Mouse (Mus musculus): ENCODE measurements at regions not wholly inside any gene's neighbourhood (a gene's known extent, or its start where the extent isn't known, plus 50 kb on each side); places are given as distances from the start of the nearest gene placed in this dataset.

- DNase-seq (ENCODE audit: low spot score): no peak
Observed at GRCm38 (mm10) chr17:84129204-84129603, 58.5 kb downstream of the Zfp36l2 start.

GRCm38 (mm10) chr17:84128262-84128661, 59.5 kb downstream of the Zfp36l2 start:
- DNase-seq (ENCODE audit: low spot score): no peak

- no peak for DNase-seq (ENCODE audit: low spot score)
Observed at GRCm38 (mm10) chr17:84126168-84126567, 61.6 kb downstream of the Zfp36l2 start.

- no peak for DNase-seq (ENCODE audit: low spot score)
Observed at GRCm38 (mm10) chr17:84123161-84123560, 64.6 kb downstream of the Zfp36l2 start.

GRCm38 (mm10) chr17:84122486-84123131, 65.1 kb downstream of the Zfp36l2 start:
- DNase-seq (ENCODE audit: low spot score): no peak

DNA sequence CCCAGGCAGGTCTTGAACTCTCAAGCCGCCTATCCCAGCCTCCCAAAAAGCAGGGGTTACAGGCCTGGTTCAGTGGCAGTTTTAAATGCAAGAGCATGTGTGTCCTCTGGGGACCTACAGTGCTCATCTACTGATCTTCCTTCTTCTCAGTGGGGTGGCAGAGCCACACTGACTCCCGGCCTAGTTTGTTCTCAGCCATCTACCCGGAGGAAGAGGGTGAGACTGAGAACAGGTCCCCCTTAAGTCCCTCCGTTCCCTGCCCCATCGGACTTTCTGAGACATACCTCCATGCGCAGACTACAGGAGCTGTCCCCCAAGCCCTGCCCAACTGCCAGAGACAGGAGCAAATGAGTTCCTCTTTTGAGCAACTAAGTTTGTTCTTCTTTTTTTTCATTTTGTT, 66.5 kb downstream of the Zfp36l2 start:
- DNase-seq (ENCODE audit: low spot score): no peak

- DNase-seq (ENCODE audit: low spot score): no peak
Observed at GRCm38 (mm10) chr17:84119221-84120017, 68.3 kb downstream of the Zfp36l2 start.

GRCm38 (mm10) chr17:84118781-84119180, 69.0 kb downstream of the Zfp36l2 start:
- peak; percentile 50 for DNase-seq (ENCODE audit: low spot score)

- no peak for DNase-seq (ENCODE audit: low spot score)
Observed at GRCm38 (mm10) chr17:84118271-84118670, 69.5 kb downstream of the Zfp36l2 start.

- DNase-seq (ENCODE audit: low spot score): no peak
Observed at GRCm38 (mm10) chr17:84117756-84118155, 70.0 kb downstream of the Zfp36l2 start.

DNA sequence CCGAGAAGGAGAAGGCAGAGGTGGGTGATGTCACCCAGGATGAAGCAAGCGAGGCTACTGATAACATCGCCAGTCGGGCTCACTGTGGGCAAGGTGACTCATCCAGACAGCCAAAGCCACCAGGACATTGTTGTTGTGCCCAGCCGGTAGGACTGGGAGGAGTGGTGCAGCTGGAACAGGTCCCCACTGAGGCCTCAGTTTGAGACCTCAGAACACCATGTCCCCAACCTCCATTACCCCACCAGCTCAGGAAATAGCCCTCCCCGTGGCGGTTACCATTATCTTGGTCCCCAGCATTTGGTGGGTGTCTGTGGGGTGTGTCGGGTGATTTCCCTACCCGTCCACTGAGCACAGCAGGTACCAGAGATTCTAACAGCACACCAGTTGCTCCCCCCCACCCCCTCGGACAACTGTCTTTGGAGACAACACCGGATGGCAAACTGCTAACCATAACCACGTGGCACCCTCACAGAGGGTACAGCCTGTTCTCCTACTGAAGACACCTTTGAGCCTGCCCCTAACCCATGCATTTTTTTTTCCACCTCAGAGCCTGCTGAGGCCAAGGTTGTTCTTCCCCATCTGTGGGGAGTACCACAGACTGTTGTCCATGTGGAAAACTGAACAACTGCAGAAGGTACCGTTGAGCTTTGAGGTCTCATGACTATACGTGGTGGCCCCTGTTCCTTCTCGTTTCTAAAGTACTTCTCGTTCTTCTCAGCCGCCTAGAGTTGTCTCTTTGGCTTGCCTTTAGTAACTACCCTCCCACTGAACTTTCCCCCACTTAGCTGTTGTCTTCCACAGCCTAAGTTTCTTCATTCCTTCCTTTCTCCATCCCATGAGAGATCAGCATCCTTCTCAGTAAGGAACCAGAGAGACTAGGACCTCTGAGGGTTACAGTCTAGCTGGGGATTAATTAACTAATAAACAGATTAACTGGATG, 71.1 kb downstream of the Zfp36l2 start:
- DNase-seq (ENCODE audit: low spot score): peak; percentile 94

GRCm38 (mm10) chr17:84115957-84116339, 71.8 kb downstream of the Zfp36l2 start:
- peak; percentile 80 for DNase-seq (ENCODE audit: low spot score)

DNA sequence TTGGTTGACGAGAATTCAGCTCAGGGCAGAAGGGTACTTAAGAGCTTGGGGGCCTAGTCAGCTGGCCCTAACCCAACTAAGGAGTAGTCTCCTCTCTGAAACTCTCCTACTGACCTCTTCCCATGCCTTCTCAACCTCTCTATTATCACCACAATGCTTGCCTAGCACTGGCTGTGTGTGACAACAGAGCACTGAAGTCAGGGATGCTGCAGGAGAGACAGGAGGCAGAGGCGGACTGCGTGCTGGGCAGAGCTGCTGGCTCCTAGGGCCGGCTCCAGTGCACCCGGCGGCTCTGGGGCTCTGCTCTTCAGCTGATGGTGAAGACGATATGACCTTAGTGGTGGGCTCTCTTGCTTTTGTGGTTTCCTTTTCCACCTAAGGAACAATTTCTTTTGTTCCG, 72.6 kb downstream of the Zfp36l2 start:
- no peak for DNase-seq (ENCODE audit: low spot score)

- no peak for DNase-seq (ENCODE audit: low spot score)
Observed at GRCm38 (mm10) chr17:84114279-84114994, 73.3 kb downstream of the Zfp36l2 start.

DNA sequence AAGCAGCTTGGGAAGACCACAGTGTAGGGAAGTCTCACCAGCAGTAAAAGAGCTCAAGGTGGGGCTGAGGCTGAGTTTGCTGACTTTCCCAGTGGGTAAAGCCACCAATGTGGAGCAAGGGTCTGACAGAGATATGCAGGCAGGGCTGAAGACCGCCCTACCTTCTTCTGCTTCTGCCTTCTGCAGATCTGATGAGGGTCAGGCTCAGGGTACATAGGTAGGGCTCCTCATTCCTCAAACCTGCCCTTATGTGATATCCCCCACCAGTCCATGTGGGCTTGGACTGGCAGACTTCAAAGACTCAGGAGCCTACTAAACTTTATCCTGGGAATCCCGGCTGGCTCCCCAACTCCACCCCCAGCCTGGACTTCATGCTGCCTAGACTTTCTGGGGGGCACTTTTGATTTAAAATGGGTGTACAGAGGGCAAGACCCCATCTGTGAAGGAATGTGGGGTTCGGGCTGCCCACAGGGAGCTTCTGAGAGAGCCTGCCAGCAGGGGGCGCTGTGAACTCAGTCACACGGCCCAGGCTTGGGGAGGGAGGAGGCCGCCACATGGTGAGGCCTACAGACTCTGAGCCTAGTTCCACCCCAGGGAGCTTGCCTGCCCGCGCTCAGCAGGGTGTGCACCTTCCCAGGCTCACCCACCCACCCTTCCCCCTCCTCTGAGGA, 74.0 kb downstream of the Zfp36l2 start:
- peak; percentile 49 for DNase-seq (ENCODE audit: low spot score)

DNA sequence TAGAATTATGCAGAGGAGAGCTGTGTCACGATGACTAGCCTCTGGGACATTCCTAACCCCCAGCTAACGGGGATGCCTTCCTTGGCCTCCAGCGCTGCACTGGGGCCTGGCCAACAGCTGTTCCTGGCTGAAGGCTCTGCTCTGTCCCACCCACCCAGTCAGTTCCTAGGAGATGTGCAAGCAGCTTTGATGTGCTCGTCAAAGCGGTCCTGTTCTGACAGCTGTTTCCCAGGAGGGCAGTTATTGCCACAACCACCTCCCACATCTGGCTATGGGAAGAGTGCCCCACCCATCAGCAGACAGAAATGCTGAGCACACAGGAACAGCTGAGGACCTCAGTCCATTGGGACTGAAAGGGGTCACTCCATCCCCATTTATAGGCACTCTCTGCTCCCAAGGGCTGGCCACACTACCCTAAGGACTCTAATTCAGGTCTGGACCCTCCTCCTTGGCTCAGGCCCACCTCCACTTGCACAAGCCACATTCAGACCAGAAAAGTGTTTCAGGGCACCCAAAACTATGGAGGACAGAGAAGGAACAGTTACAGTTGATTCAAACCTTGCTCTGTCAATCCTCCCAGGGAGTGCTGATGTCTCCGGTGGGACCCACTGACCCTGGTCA, 75.2 kb downstream of the Zfp36l2 start:
- DNase-seq (ENCODE audit: low spot score): peak; percentile 76

DNA sequence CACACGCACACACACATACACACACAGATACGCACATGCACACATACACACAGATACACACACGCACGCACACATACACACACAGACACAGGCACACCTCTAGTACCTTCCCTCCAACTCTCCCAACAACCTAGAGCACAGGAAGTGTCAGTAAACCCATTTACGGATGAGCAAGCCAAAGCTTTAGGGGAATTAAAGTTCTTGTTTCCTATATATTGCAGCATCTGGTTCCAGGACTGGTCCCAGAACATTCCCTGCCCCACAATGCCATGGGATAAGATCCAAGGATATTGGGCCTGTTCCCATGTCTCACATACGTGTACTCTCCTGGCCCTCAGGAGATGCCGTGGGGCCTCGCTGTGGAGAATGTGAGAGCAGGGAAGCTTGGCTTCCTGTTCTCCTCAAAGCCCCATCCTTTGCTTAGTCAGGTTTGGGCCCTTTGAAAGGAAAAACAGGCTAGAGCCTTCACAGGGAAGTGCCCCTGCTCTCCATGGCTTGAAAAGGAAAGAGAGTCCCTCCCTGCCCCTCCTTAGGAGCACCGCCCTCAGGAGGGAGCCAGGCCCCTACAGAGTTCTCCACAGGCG, 75.9 kb downstream of the Zfp36l2 start:
- DNase-seq (ENCODE audit: low spot score): no peak

GRCm38 (mm10) chr17:84110945-84111344, 76.8 kb downstream of the Zfp36l2 start:
- no peak for DNase-seq (ENCODE audit: low spot score)

DNA sequence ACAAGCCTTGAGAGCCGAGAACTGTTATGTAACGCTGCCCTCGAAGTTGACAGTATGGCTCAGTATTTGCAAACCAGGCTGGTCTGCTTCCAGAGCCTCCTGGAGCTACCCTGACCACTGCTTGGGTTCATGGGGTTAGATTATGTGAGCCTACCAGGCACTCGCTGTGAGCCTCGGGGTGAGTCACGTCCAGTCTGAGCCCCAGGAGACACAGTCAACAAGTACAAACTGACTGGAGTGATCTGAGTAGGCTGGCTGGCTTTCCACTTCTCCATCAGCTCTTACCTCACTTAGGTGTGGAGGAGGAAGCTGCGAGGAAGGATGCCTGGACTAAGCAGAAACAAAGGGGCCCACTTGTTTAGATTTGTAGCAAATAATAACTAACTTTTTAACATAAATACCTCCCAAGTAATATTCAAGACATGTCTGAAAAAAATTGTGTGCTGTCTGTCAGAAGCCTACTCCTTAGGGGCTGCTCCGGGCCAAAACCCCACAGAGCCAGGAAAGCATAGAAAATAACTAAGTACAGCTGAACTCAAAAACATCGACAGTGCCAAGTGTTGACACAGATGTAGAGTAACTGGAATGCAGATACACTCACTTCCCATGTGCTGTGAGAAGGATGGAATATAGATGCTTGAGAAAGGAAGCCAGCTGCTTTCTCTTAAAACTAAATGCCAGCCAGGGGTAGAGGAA, 77.6 kb downstream of the Zfp36l2 start:
- DNase-seq (ENCODE audit: low spot score): peak; percentile 34
